Mouse (Mus musculus): Measurements from ENCODE around the gene Tlk2. TPM values are rescaled to one million over a fixed set of nuclear protein-coding genes. Genes with fewer than 3 reads are reported as not detected.

Tlk2 gene
- polyA plus RNA-seq, 1 experiment from 2014 or later, result 29.6 TPM

- 90% methylated on average over 4 of the region's 4 CpGs for WGBS
These were observed 137.5 kb downstream of the Tlk2 start for GRCm38 (mm10) chr11:105316121-105316520.

GRCm38 (mm10) chr11:105317769-105318168, 139.2 kb downstream of the Tlk2 start:
- Histone ChIP-seq H3K27me3 (no peaks in the 10 kb centered on the region), H3K36me3 (peaks cover 39% of the 10 kb centered on the region), H3K9ac (replicated peaks) (no peak overlapping the region), H3K9me3 (no peaks in the 10 kb centered on the region), H3K4me2 (no peak overlapping the region), H3K4me1 (replicated peaks) (peaks cover 21% of the 10 kb centered on the region), H3K27ac (no peak overlapping the region), H3K4me3 (replicated peaks) (no peak overlapping the region)
- no peak for ATAC-seq (ENCODE audit: insufficient number of reproducible peaks, insufficient read depth, low FRiP score, low TSS enrichment, low read depth)
- WGBS, result 96% methylated on average over 6 of the region's 6 CpGs

More at GRCm38 (mm10) chr11:105316121-105316520, 137.5 kb downstream of the Tlk2 start:
- no peak overlapping the region for H3K4me3 ChIP-seq (replicated peaks)
- H3K9ac ChIP-seq (replicated peaks), result no peak overlapping the region
- no peak overlapping the region for H3K27ac ChIP-seq
- no peak overlapping the region for H3K4me2 ChIP-seq
- peaks cover 39% of the 10 kb centered on the region for H3K36me3 ChIP-seq
- ATAC-seq (ENCODE audit: insufficient number of reproducible peaks, insufficient read depth, low FRiP score, low TSS enrichment, low read depth), result no peak
- H3K4me1 ChIP-seq (replicated peaks), result peaks cover 37% of the 10 kb centered on the region
- H3K9me3 ChIP-seq, result no peaks in the 10 kb centered on the region
- H3K27me3 ChIP-seq, result no peaks in the 10 kb centered on the region

GRCm38 (mm10) chr11:105321090-105321489, 142.5 kb downstream of the Tlk2 start:
- no peak for ATAC-seq (ENCODE audit: insufficient number of reproducible peaks, insufficient read depth, low FRiP score, low TSS enrichment, low read depth)
- 58% methylated on average over 2 of the region's 2 CpGs for WGBS
- no peak overlapping the region for H3K4me2 ChIP-seq

GRCm38 (mm10) chr11:105323530-105323929, 144.9 kb downstream of the Tlk2 start:
- peaks cover 50% of the 10 kb centered on the region for H3K36me3 ChIP-seq
- no peak for ATAC-seq (ENCODE audit: insufficient number of reproducible peaks, insufficient read depth, low FRiP score, low TSS enrichment, low read depth)
- H3K9ac ChIP-seq (replicated peaks), result no peak overlapping the region
- no peaks in the 10 kb centered on the region for H3K9me3 ChIP-seq
- no peaks in the 10 kb centered on the region for H3K27me3 ChIP-seq
- no peak overlapping the region for H3K27ac ChIP-seq
- H3K4me3 ChIP-seq (replicated peaks), result no peak overlapping the region
- H3K4me1 ChIP-seq (replicated peaks), result no peaks in the 10 kb centered on the region
- H3K4me2 ChIP-seq, result no peak overlapping the region
- 92% methylated on average over 5 of the region's 5 CpGs for WGBS

More at GRCm38 (mm10) chr11:105321090-105321489, 142.5 kb downstream of the Tlk2 start:
- Histone ChIP-seq H3K4me1 (replicated peaks) (no peaks in the 10 kb centered on the region), H3K27me3 (no peaks in the 10 kb centered on the region), H3K27ac (no peak overlapping the region), H3K36me3 (peaks cover 33% of the 10 kb centered on the region), H3K9me3 (no peaks in the 10 kb centered on the region), H3K4me3 (replicated peaks) (no peak overlapping the region), H3K9ac (replicated peaks) (no peak overlapping the region)

- Histone ChIP-seq H3K27ac (no peak overlapping the region), H3K36me3 (peaks cover 70% of the 10 kb centered on the region), H3K4me2 (no peak overlapping the region), H3K27me3 (no peaks in the 10 kb centered on the region), H3K9ac (replicated peaks) (no peak overlapping the region), H3K9me3 (no peaks in the 10 kb centered on the region), H3K4me3 (replicated peaks) (no peak overlapping the region), H3K4me1 (replicated peaks) (peaks cover 16% of the 10 kb centered on the region)
- ATAC-seq (ENCODE audit: insufficient number of reproducible peaks, insufficient read depth, low FRiP score, low TSS enrichment, low read depth), result no peak
- 93% methylated on average over 3 of the region's 3 CpGs for WGBS
These were observed 148.5 kb downstream of the Tlk2 start for GRCm38 (mm10) chr11:105327101-105327500.

- Histone ChIP-seq H3K9me3 (no peaks in the 10 kb centered on the region), H3K27ac (no peak overlapping the region), H3K9ac (replicated peaks) (no peak overlapping the region), H3K27me3 (no peaks in the 10 kb centered on the region), H3K4me2 (no peak overlapping the region), H3K36me3 (peaks cover 93% of the 10 kb centered on the region), H3K4me3 (replicated peaks) (no peak overlapping the region), H3K4me1 (replicated peaks) (peaks cover 17% of the 10 kb centered on the region)
- WGBS, result 70% methylated on average over 9 of the region's 9 CpGs
- ATAC-seq (ENCODE audit: insufficient number of reproducible peaks, insufficient read depth, low FRiP score, low TSS enrichment, low read depth), result no peak
These were observed 151.4 kb downstream of the Tlk2 start for GRCm38 (mm10) chr11:105329962-105330361.

- no peak for ATAC-seq (ENCODE audit: insufficient number of reproducible peaks, insufficient read depth, low FRiP score, low TSS enrichment, low read depth)
- Histone ChIP-seq H3K36me3 (peaks cover 89% of the 10 kb centered on the region), H3K27ac (peak overlapping the region; percentile 35; the same call in 1 of the 2 replicates), H3K4me2 (no peak overlapping the region), H3K4me1 (replicated peaks) (peaks cover 17% of the 10 kb centered on the region), H3K27me3 (no peaks in the 10 kb centered on the region), H3K4me3 (replicated peaks) (no peak overlapping the region), H3K9ac (replicated peaks) (no peak overlapping the region), H3K9me3 (no peaks in the 10 kb centered on the region)
- WGBS, result 76% methylated on average over 3 of the region's 3 CpGs
These were observed 152.5 kb downstream of the Tlk2 start for GRCm38 (mm10) chr11:105331129-105331528.

- ATAC-seq (ENCODE audit: insufficient number of reproducible peaks, insufficient read depth, low FRiP score, low TSS enrichment, low read depth), result no peak
- WGBS, result 47% methylated on average over 10 of the region's 10 CpGs
- Histone ChIP-seq H3K9ac (replicated peaks) (no peak overlapping the region), H3K4me1 (replicated peaks) (peaks cover 17% of the 10 kb centered on the region), H3K4me3 (replicated peaks) (no peak overlapping the region), H3K9me3 (no peaks in the 10 kb centered on the region), H3K27ac (no peak overlapping the region), H3K27me3 (no peaks in the 10 kb centered on the region), H3K4me2 (no peak overlapping the region), H3K36me3 (peaks cover 89% of the 10 kb centered on the region)
These were observed 153.1 kb downstream of the Tlk2 start for GRCm38 (mm10) chr11:105331732-105332131.

GRCm38 (mm10) chr11:105332468-105332867, 153.9 kb downstream of the Tlk2 start:
- no peak overlapping the region for H3K27ac ChIP-seq
- no peaks in the 10 kb centered on the region for H3K9me3 ChIP-seq
- no peak for ATAC-seq (ENCODE audit: insufficient number of reproducible peaks, insufficient read depth, low FRiP score, low TSS enrichment, low read depth)
- WGBS, result 69% methylated on average over 8 of the region's 8 CpGs
- no peak overlapping the region for H3K4me2 ChIP-seq
- peaks cover 17% of the 10 kb centered on the region for H3K4me1 ChIP-seq (replicated peaks)
- no peak overlapping the region for H3K4me3 ChIP-seq (replicated peaks)
- H3K9ac ChIP-seq (replicated peaks), result no peak overlapping the region
- no peaks in the 10 kb centered on the region for H3K27me3 ChIP-seq
- H3K36me3 ChIP-seq, result peaks cover 88% of the 10 kb centered on the region

Other genes starting within 250 kb of the Tlk2 start
- not detected in 2 replicates for gene Efcab3, start 115.2 kb upstream of the Tlk2 start, polyA plus RNA-seq (2016; fragmentation: Nextera tagmentation; extraction: Ambion mirVana)
- 49.6 and 55.2 TPM in 2 replicates for gene Mettl2, start 52.4 kb upstream of the Tlk2 start, polyA plus RNA-seq (2016; fragmentation: Nextera tagmentation; extraction: Ambion mirVana)
- gene Gm10842, start 31.9 kb upstream of the Tlk2 start, polyA plus RNA-seq (2016; fragmentation: Nextera tagmentation; extraction: Ambion mirVana), result not detected in 2 replicates
- gene Mrc2, start 113.8 kb downstream of the Tlk2 start, polyA plus RNA-seq (2016; fragmentation: Nextera tagmentation; extraction: Ambion mirVana), result 35.0 and 37.3 TPM in 2 replicates

Data from limb, embryonic 12.5 days (tissue).